Mouse (Mus musculus): ENCODE results near the gene Pmm2. TPM values are rescaled to one million over a fixed set of nuclear protein-coding genes. Genes with fewer than 3 reads are reported as not detected.

The Pmm2 gene
- polyA plus RNA-seq, 1 experiment = 20.9 TPM

DNA sequence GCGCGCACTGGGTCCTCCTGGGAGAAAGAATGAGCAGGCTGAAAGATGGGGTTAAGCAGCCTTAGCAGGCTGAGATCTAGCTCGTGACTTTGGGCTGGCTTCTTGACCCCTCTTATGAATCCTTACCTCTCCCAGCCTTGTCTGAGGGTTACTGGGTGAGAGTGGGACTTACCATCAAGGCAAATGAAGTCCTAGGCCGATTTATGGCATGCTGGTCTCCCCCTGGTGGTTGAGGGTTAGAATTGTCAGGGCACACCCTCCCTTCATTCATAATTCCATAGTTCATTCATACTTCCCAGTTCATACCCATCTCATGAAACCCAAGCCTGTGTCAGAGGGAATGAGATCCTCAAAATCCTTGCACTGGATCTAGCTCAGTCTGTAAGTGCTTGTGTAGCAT, 39.3 kb downstream of the Pmm2 start:
- no peaks in the 10 kb centered on the region for H3K4me1 ChIP-seq (ENCODE audit: control insufficient read depth, insufficient read depth, low read length)
- TF ChIP-seq POLR2A (IDR thresholded peaks at IDR 0.05; ENCODE audit: insufficient read depth, low read length) (no peak), CTCF (IDR thresholded peaks at IDR 0.05; ENCODE audit: low read depth, low read length) (peak; percentile 69)
- no peak overlapping the region for H3K9ac ChIP-seq (ENCODE audit: low read depth, poor library complexity, severe bottlenecking)
- no peaks in the 10 kb centered on the region for H3K36me3 ChIP-seq (ENCODE audit: control insufficient read depth, insufficient read depth, low read length, poor library complexity, severe bottlenecking)
- no peaks in the 10 kb centered on the region for H3K27me3 ChIP-seq (ENCODE audit: control insufficient read depth, insufficient read depth, low read length, poor library complexity, severe bottlenecking)
- no peak overlapping the region for H3K27ac ChIP-seq (ENCODE audit: insufficient read depth, low read length)
- H3K4me3 ChIP-seq (ENCODE audit: low read depth, low read length) = no peak overlapping the region
- H3K9me3 ChIP-seq (replicated peaks; ENCODE audit: control insufficient read depth, insufficient read depth, low read length, poor library complexity, severe bottlenecking) = no peaks in the 10 kb centered on the region

GRCm38 (mm10) chr16:8678035-8678434, 40.6 kb downstream of the Pmm2 start:
- Histone ChIP-seq H3K36me3 (ENCODE audit: control insufficient read depth, insufficient read depth, low read length, poor library complexity, severe bottlenecking) (no peaks in the 10 kb centered on the region), H3K9me3 (replicated peaks; ENCODE audit: control insufficient read depth, insufficient read depth, low read length, poor library complexity, severe bottlenecking) (no peaks in the 10 kb centered on the region; the same call in 1 of the 2 replicates)
- no peak for TF ChIP-seq CTCF (IDR thresholded peaks at IDR 0.05; ENCODE audit: low read depth, low read length)
- no peak for TF ChIP-seq POLR2A (IDR thresholded peaks at IDR 0.05; ENCODE audit: insufficient read depth, low read length)
- TF ChIP-seq EP300 (IDR thresholded peaks at IDR 0.05; ENCODE audit: insufficient read depth, low read depth, low read length) = no peak

DNA sequence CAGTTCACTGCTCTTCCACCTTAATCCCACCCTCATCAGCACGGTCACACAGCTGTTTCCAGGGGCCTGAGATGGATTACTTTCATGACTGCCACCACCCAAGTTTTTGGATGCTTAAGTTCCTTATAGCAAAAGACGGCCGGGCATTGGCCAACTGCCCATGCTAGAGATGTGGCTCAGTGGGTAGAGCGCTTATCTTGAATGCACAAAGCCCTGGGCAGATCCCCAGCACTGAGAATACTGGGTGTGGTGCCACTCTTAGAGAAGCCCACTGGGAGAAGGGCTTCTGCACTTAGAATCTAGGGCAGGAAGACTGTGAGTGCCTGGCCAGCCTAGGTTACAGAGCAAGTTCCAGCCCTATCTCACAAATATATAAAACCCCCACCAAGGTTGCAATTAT, 41.2 kb downstream of the Pmm2 start:
- no peaks in the 10 kb centered on the region for H3K4me1 ChIP-seq (ENCODE audit: control insufficient read depth, insufficient read depth, low read length)
- no peak overlapping the region for H3K4me3 ChIP-seq (ENCODE audit: low read depth, low read length)
- H3K27me3 ChIP-seq (ENCODE audit: control insufficient read depth, insufficient read depth, low read length, poor library complexity, severe bottlenecking) = no peaks in the 10 kb centered on the region
- TF ChIP-seq POLR2A (IDR thresholded peaks at IDR 0.05; ENCODE audit: insufficient read depth, low read length) (no peak), CTCF (IDR thresholded peaks at IDR 0.05; ENCODE audit: low read depth, low read length) (no peak), EP300 (IDR thresholded peaks at IDR 0.05; ENCODE audit: insufficient read depth, low read depth, low read length) (no peak)
- H3K27ac ChIP-seq (ENCODE audit: insufficient read depth, low read length) = no peak overlapping the region
- H3K36me3 ChIP-seq (ENCODE audit: control insufficient read depth, insufficient read depth, low read length, poor library complexity, severe bottlenecking) = no peaks in the 10 kb centered on the region
- H3K9me3 ChIP-seq (replicated peaks; ENCODE audit: control insufficient read depth, insufficient read depth, low read length, poor library complexity, severe bottlenecking) = no peaks in the 10 kb centered on the region; the same call in 1 of the 2 replicates
- no peak overlapping the region for H3K9ac ChIP-seq (ENCODE audit: low read depth, poor library complexity, severe bottlenecking)

More at GRCm38 (mm10) chr16:8678035-8678434, 40.6 kb downstream of the Pmm2 start:
- no peak overlapping the region for H3K9ac ChIP-seq (ENCODE audit: low read depth, poor library complexity, severe bottlenecking)
- H3K27ac ChIP-seq (ENCODE audit: insufficient read depth, low read length) = no peak overlapping the region
- H3K4me1 ChIP-seq (ENCODE audit: control insufficient read depth, insufficient read depth, low read length) = no peaks in the 10 kb centered on the region
- H3K4me3 ChIP-seq (ENCODE audit: low read depth, low read length) = no peak overlapping the region
- H3K27me3 ChIP-seq (ENCODE audit: control insufficient read depth, insufficient read depth, low read length, poor library complexity, severe bottlenecking) = no peaks in the 10 kb centered on the region

DNA sequence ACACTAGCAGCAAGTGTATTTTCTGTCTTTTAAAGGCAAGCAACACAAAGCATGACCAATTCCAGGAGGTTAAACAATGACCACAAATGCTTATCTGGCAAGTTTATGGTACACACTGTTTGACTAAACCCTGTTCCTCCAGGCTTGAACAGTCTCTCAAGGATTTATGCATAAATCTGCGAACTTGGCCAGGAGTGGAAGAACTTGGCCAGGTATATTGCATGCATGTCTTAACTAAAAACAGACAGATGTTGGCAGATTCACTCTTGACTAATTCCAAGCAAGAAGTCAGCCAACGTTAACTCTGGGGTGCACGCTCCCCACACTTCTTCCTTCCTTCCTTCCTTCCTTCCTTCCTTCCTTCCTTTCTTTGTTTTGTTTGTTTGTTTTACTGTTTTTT, 42.3 kb downstream of the Pmm2 start:
- no peaks in the 10 kb centered on the region for H3K4me1 ChIP-seq (ENCODE audit: control insufficient read depth, insufficient read depth, low read length)
- H3K36me3 ChIP-seq (ENCODE audit: control insufficient read depth, insufficient read depth, low read length, poor library complexity, severe bottlenecking) = no peaks in the 10 kb centered on the region
- H3K4me3 ChIP-seq (ENCODE audit: low read depth, low read length) = no peak overlapping the region
- no peaks in the 10 kb centered on the region; the same call in 1 of the 2 replicates for H3K9me3 ChIP-seq (replicated peaks; ENCODE audit: control insufficient read depth, insufficient read depth, low read length, poor library complexity, severe bottlenecking)
- H3K27me3 ChIP-seq (ENCODE audit: control insufficient read depth, insufficient read depth, low read length, poor library complexity, severe bottlenecking) = no peaks in the 10 kb centered on the region
- H3K27ac ChIP-seq (ENCODE audit: insufficient read depth, low read length) = no peak overlapping the region
- H3K9ac ChIP-seq (ENCODE audit: low read depth, poor library complexity, severe bottlenecking) = no peak overlapping the region
- no peak for TF ChIP-seq POLR2A (IDR thresholded peaks at IDR 0.05; ENCODE audit: insufficient read depth, low read length)
- no peak for TF ChIP-seq CTCF (IDR thresholded peaks at IDR 0.05; ENCODE audit: low read depth, low read length)
- no peak for TF ChIP-seq EP300 (IDR thresholded peaks at IDR 0.05; ENCODE audit: insufficient read depth, low read depth, low read length)

DNA sequence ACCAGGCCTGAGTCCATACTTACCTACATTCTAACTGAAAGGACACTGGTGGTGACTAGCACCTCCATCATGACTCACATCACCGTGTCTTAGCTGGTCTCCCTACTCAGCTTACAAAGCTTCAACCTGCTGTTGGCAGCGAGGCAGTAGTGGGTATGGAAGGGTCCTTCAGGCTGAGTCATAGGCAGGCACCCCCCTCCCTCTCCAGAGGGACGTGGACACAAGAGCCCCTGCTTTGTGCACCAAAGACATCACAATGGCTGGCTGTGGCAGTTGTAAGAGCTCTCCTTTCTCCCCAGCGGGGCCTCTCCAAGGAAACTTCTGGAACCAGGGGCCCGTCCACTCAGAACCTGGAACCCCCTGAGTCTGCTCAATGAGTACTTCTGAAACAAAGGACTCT, 43.0 kb downstream of the Pmm2 start, which contains the start of gene Gm5767:
TSS of gene Gm5767 (plus strand) at position 301 of the 400 bp plus-strand sequence.
- H3K27me3 ChIP-seq (ENCODE audit: control insufficient read depth, insufficient read depth, low read length, poor library complexity, severe bottlenecking) = no peaks in the 10 kb centered on the region
- H3K27ac ChIP-seq (ENCODE audit: insufficient read depth, low read length) = no peak within 1 kb of the TSS
- no peaks in the 10 kb centered on the region for H3K36me3 ChIP-seq (ENCODE audit: control insufficient read depth, insufficient read depth, low read length, poor library complexity, severe bottlenecking)
- TF ChIP-seq POLR2A (IDR thresholded peaks at IDR 0.05; ENCODE audit: insufficient read depth, low read length) = no peak
- TF ChIP-seq CTCF (IDR thresholded peaks at IDR 0.05; ENCODE audit: low read depth, low read length) = no peak
- TF ChIP-seq EP300 (IDR thresholded peaks at IDR 0.05; ENCODE audit: insufficient read depth, low read depth, low read length) = no peak
- H3K9me3 ChIP-seq (replicated peaks; ENCODE audit: control insufficient read depth, insufficient read depth, low read length, poor library complexity, severe bottlenecking) = no peaks in the 10 kb centered on the region; the same call in 1 of the 2 replicates
- H3K4me3 ChIP-seq (ENCODE audit: low read depth, low read length) = no peak within 1 kb of the TSS
- no peaks in the 10 kb centered on the region for H3K4me1 ChIP-seq (ENCODE audit: control insufficient read depth, insufficient read depth, low read length)
- no peak within 1 kb of the TSS for H3K9ac ChIP-seq (ENCODE audit: low read depth, poor library complexity, severe bottlenecking)

- H3K36me3 ChIP-seq (ENCODE audit: control insufficient read depth, insufficient read depth, low read length, poor library complexity, severe bottlenecking) = peaks cover 3% of the 10 kb centered on the region
- no peak overlapping the region for H3K9ac ChIP-seq (ENCODE audit: low read depth, poor library complexity, severe bottlenecking)
- TF ChIP-seq POLR2A (IDR thresholded peaks at IDR 0.05; ENCODE audit: insufficient read depth, low read length) = no peak
- TF ChIP-seq EP300 (IDR thresholded peaks at IDR 0.05; ENCODE audit: insufficient read depth, low read depth, low read length) = no peak
- no peak for TF ChIP-seq CTCF (IDR thresholded peaks at IDR 0.05; ENCODE audit: low read depth, low read length)
- H3K27me3 ChIP-seq (ENCODE audit: control insufficient read depth, insufficient read depth, low read length, poor library complexity, severe bottlenecking) = no peaks in the 10 kb centered on the region
- no peak overlapping the region for H3K27ac ChIP-seq (ENCODE audit: insufficient read depth, low read length)
- H3K4me1 ChIP-seq (ENCODE audit: control insufficient read depth, insufficient read depth, low read length) = no peaks in the 10 kb centered on the region
- H3K4me3 ChIP-seq (ENCODE audit: low read depth, low read length) = no peak overlapping the region
- H3K9me3 ChIP-seq (replicated peaks; ENCODE audit: control insufficient read depth, insufficient read depth, low read length, poor library complexity, severe bottlenecking) = no peaks in the 10 kb centered on the region; the same call in 1 of the 2 replicates
Observed at GRCm38 (mm10) chr16:8685087-8685486, 47.6 kb downstream of the Pmm2 start.
